Mouse (Mus musculus): ENCODE measurements around the gene Apol7b. TPM values are rescaled to one million over a fixed set of nuclear protein-coding genes. Genes with fewer than 3 reads are reported as not detected.
A peak's percentile ranks its signal among the peaks of the same experiment; 100 is the strongest.

Gene Apol7b
- polyA plus RNA-seq, 1 experiment from 2014 or later, result not detected

- Histone ChIP-seq H3K27ac (no peak overlapping the region), H3K9ac (no peak overlapping the region), H3K36me3 (replicated peaks; ENCODE audit: control insufficient read depth, insufficient read depth) (no peaks in the 10 kb centered on the region), H3K27me3 (ENCODE audit: control insufficient read depth, insufficient read depth, low read length) (no peaks in the 10 kb centered on the region), H3K9me3 (ENCODE audit: control insufficient read depth, low read length) (no peaks in the 10 kb centered on the region), H3K4me1 (replicated peaks; ENCODE audit: control insufficient read depth, insufficient read depth, low read length) (no peaks in the 10 kb centered on the region), H3K4me3 (replicated peaks; ENCODE audit: low read length) (no peak overlapping the region), H3K4me2 (replicated peaks) (no peak overlapping the region)
- DNase-seq (ENCODE audit: low spot score) (peak; percentile 25), ATAC-seq (ENCODE audit: low FRiP score) (no peak)
- WGBS, result 76% methylated on average over 7 of the region's 7 CpGs
Observed at GRCm38 (mm10) chr15:77376920-77377319, 70.4 kb downstream of the Apol7b start.

Other genes with a start within 250 kb of the Apol7b start
- 154 and 164 TPM in 2 replicates for gene Rbfox2, start 140.5 kb downstream of the Apol7b start, polyA plus RNA-seq (2014; fragmentation: Nextera tagmentation; extraction: Ambion mirVana)
- not detected in 2 replicates for gene Apol7a, start 48.4 kb downstream of the Apol7b start, polyA plus RNA-seq (2014; fragmentation: Nextera tagmentation; extraction: Ambion mirVana)
- gene Apol9a, start 36.4 kb downstream of the Apol7b start, polyA plus RNA-seq (2014; fragmentation: Nextera tagmentation; extraction: Ambion mirVana), result 0.26 TPM in 1 of 2 replicates, not detected in the other
- not detected in 2 replicates for gene Apol10a, start 29.6 kb upstream of the Apol7b start, polyA plus RNA-seq (2014; fragmentation: Nextera tagmentation; extraction: Ambion mirVana)
- gene Apol11a, start 60.8 kb upstream of the Apol7b start, polyA plus RNA-seq (2014; fragmentation: Nextera tagmentation; extraction: Ambion mirVana), result not detected in 2 replicates
- not detected in 2 replicates for gene Apol7c, start 85.8 kb upstream of the Apol7b start, polyA plus RNA-seq (2014; fragmentation: Nextera tagmentation; extraction: Ambion mirVana)
- not detected in 2 replicates for gene 1700025B11Rik, start 114.4 kb upstream of the Apol7b start, polyA plus RNA-seq (2014; fragmentation: Nextera tagmentation; extraction: Ambion mirVana)
- gene Apol10b, start 148.6 kb upstream of the Apol7b start, polyA plus RNA-seq (2014; fragmentation: Nextera tagmentation; extraction: Ambion mirVana), result 0.09 TPM in 1 of 2 replicates, not detected in the other
- not detected in 2 replicates for gene Gm36245, start 151.8 kb upstream of the Apol7b start, polyA plus RNA-seq (2014; fragmentation: Nextera tagmentation; extraction: Ambion mirVana)
- gene Apol11b, start 195.8 kb upstream of the Apol7b start, polyA plus RNA-seq (2014; fragmentation: Nextera tagmentation; extraction: Ambion mirVana), result not detected in 2 replicates

All from hindbrain, embryonic 14.5 days (tissue).